Mouse (Mus musculus) liver, postnatal 0 days (tissue): ENCODE results near the gene BC005624. TPM values are rescaled to one million over a fixed set of nuclear protein-coding genes. Genes with fewer than 3 reads are reported as not detected.

Experiments used
- ATAC-seq: fragments of 200-750 bp; cut with Nextera tagmentation; 2 replicates; pipeline ENCODE4 v1.8.0; 2017; ENCODE audit warnings: mild to moderate bottlenecking, moderate library complexity
- DNase-seq: peaks from one replicate; pipeline ENCODE4 v3.0.0-alpha.2; 2016
- H3K27ac ChIP-seq: fragments of 300-500 bp; sonication (generic); 2 replicates; pipeline ENCODE4 v1.5.1; 2014; ENCODE audit warnings: antibody characterized with exemption, moderate library complexity, mild to moderate bottlenecking, low read depth
- H3K27me3 ChIP-seq: fragments of 300-500 bp; sonication (generic); 2 replicates; pipeline ENCODE4 v1.6.1; 2014; ENCODE audit warnings: low read length, control low read depth, mixed read lengths; ENCODE audit not compliant: insufficient read depth
- H3K36me3 ChIP-seq: fragments of 300-500 bp; sonication (generic); replicated peaks from 2 replicates; pipeline ENCODE4 v1.6.1; 2014; ENCODE audit warnings: mild to moderate bottlenecking, control low read depth, low read length, moderate library complexity, mixed read lengths; ENCODE audit not compliant: insufficient read depth
- H3K4me1 ChIP-seq: fragments of 300-500 bp; sonication (generic); 2 replicates; pipeline ENCODE4 v1.6.1; 2014; ENCODE audit warnings: antibody characterized with exemption, mild to moderate bottlenecking, control low read depth; ENCODE audit not compliant: insufficient read depth
- H3K4me2 ChIP-seq: fragments of 300-500 bp; sonication (generic); 2 replicates; pipeline ENCODE4 v1.6.1; 2014; ENCODE audit warnings: low read depth, mild to moderate bottlenecking, low read length, moderate library complexity, mixed read lengths
- H3K4me3 ChIP-seq: fragments of 300-500 bp; sonication (generic); 2 replicates; pipeline ENCODE4 v1.5.1; 2014; ENCODE audit warnings: low read depth, low read length
- H3K9ac ChIP-seq: fragments of 300-500 bp; sonication (generic); replicated peaks from 2 replicates; pipeline ENCODE4 v1.6.1; 2014; ENCODE audit warnings: mild to moderate bottlenecking, moderate library complexity
- H3K9me3 ChIP-seq: fragments of 300-500 bp; sonication (generic); 2 replicates; pipeline ENCODE4 v1.6.1; 2016; ENCODE audit warnings: mild to moderate bottlenecking, control low read depth, low read length, mixed read lengths
- CTCF ChIP-seq: sonication (generic); IDR thresholded peaks from 2 replicates; pipeline ENCODE4 v1.5.1; 2016; ENCODE audit warnings: antibody characterized with exemption, low read depth
- EP300 ChIP-seq: IDR thresholded peaks from 2 replicates; pipeline ENCODE4 v1.6.1; 2016; ENCODE audit warnings: antibody characterized with exemption, low read depth, mild to moderate bottlenecking
- WGBS: fragments of 180-500 bp; shearing (Covaris S2); extraction: QIAGEN DNeasy Blood & Tissue Kit; methylation state at CpG from one replicate; pipeline ENCODE4 v1.1.7; 2014; ENCODE audit not compliant: insufficient replicate concordance; 5-methylcytosine and 5-hydroxymethylcytosine counted together
- polyA plus RNA-seq: library from polyadenylated mRNA; unstranded; fragments of >200 nt; fragmentation: Nextera tagmentation; extraction: Ambion mirVana; gene quantifications from 2 replicates; pipeline ENCODE4 v1.2.1, GENCODE M21; 2015

Gene BC005624
- polyA plus RNA-seq, 1 experiment from 2014 or later: 18.9 TPM

- no peak for DNase-seq
- Histone ChIP-seq H3K27ac (no peak overlapping the region), H3K27me3 (no peaks in the 10 kb centered on the region), H3K36me3 (peaks cover 7% of the 10 kb centered on the region; the same call in 1 of the 2 replicates), H3K9me3 (no peaks in the 10 kb centered on the region), H3K4me3 (no peak overlapping the region), H3K9ac (no peak overlapping the region), H3K4me1 (no peaks in the 10 kb centered on the region), H3K4me2 (no peak overlapping the region)
- no peak for ATAC-seq
- TF ChIP-seq EP300: no peak
- TF ChIP-seq CTCF: no peak
- WGBS: 85% methylated on average over 8 of the region's 8 CpGs
Observed at GRCm38 (mm10) chr2:31019011-31019410, 37.0 kb upstream of the BC005624 start.

GRCm38 (mm10) chr2:31018519-31018918, 36.5 kb upstream of the BC005624 start:
- peaks cover 7% of the 10 kb centered on the region; the same call in 1 of the 2 replicates for H3K36me3 ChIP-seq
- no peak overlapping the region for H3K4me3 ChIP-seq
- no peaks in the 10 kb centered on the region for H3K4me1 ChIP-seq
- no peaks in the 10 kb centered on the region for H3K9me3 ChIP-seq
- H3K4me2 ChIP-seq: no peak overlapping the region
- ATAC-seq (no peak), DNase-seq (no peak)
- H3K9ac ChIP-seq: no peak overlapping the region
- H3K27me3 ChIP-seq: no peaks in the 10 kb centered on the region
- 85% methylated on average over 6 of the region's 8 CpGs for WGBS
- TF ChIP-seq EP300: no peak
- TF ChIP-seq CTCF: no peak
- no peak overlapping the region for H3K27ac ChIP-seq

GRCm38 (mm10) chr2:31017625-31018317, 35.8 kb upstream of the BC005624 start:
- TF ChIP-seq CTCF (no peak), EP300 (no peak)
- Histone ChIP-seq H3K9me3 (no peaks in the 10 kb centered on the region), H3K27ac (no peak overlapping the region), H3K4me2 (no peak overlapping the region), H3K4me3 (no peak overlapping the region), H3K9ac (no peak overlapping the region), H3K36me3 (peaks cover 7% of the 10 kb centered on the region; the same call in 1 of the 2 replicates), H3K4me1 (no peaks in the 10 kb centered on the region), H3K27me3 (no peaks in the 10 kb centered on the region)
- DNase-seq (no peak), ATAC-seq (no peak)
- WGBS: 87% methylated on average over 18 of the region's 18 CpGs

DNA sequence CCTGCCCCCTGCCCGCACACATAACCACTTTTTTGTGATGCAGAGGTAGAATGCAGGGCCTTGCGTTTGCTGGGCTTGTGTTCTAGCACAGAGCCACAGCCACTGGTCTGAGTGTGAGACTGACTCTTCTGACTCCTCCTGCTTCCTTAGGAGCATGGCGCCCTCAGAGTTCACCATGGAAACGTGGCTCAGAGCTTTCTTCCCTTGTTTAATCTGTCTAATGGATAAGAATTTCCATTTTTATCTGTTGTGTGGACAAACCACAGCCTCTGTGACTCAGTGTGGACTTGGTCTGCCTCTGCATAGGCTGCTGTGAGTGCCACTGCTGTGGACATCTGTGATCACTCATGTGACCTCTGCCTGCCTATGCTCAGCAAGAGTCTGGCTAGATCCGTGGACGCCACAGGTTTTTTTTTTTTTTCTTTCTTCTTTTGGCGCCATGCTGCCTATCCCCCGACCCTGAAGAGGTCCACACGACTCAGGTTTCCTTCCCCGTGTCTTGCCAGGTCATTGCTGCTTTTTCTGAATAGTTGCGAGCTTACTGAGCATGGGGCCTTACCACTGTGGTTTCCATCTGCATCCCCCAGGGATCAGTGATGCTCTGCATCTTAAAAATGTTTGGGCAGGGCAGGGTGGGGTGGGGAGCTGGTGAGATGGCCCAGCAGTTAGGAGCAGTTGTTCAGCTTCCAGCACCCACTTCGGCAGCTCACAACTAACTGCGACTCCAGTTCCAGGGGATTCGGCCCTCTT, 31.5 kb upstream of the BC005624 start:
- no peaks in the 10 kb centered on the region for H3K9me3 ChIP-seq
- no peaks in the 10 kb centered on the region for H3K4me1 ChIP-seq
- WGBS: 71% methylated on average over 14 of the region's 14 CpGs
- TF ChIP-seq EP300: no peak
- TF ChIP-seq CTCF: no peak
- ATAC-seq (no peak), DNase-seq (no peak)
- no peak overlapping the region for H3K9ac ChIP-seq
- H3K4me3 ChIP-seq: no peak overlapping the region
- no peaks in the 10 kb centered on the region for H3K27me3 ChIP-seq
- H3K27ac ChIP-seq: no peak overlapping the region
- peaks cover 8% of the 10 kb centered on the region; the same call in 1 of the 2 replicates for H3K36me3 ChIP-seq
- no peak overlapping the region for H3K4me2 ChIP-seq

DNA sequence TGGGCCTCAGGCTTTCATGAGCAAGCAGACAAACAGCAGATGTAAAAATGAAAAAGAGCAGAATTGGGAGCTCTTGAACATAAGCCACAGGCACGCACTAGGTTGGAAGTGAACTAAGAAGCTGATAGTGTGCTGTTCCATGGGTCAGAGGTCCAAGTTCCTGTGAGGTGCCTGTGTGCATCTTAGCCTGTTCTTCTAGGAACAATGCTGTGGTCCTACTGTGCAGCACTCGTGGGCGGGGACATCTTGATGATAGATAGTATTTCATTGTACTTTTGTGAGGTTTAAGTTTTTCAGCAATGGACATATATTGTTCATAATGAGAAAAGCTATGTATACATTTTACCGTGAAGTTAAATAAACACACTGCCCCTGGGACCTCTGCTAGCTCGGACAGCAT, 25.2 kb upstream of the BC005624 start:
- Histone ChIP-seq H3K4me1 (peaks cover 10% of the 10 kb centered on the region), H3K27me3 (no peaks in the 10 kb centered on the region), H3K27ac (peak overlapping the region; percentile 62; the same call in 1 of the 2 replicates), H3K9me3 (no peaks in the 10 kb centered on the region), H3K4me2 (peak overlapping the region; percentile 60; the same call in 1 of the 2 replicates), H3K9ac (0 out of 2 replicates have a peak overlapping the region, but pooled peaks have one; percentile 3), H3K4me3 (no peak overlapping the region), H3K36me3 (0 out of 2 replicates have a peak, but pooled peaks cover 10% of the 10 kb centered on the region)
- WGBS: 74% methylated on average over 5 of the region's 5 CpGs
- no peak for DNase-seq
- ATAC-seq: no peak
- TF ChIP-seq EP300 (no peak), CTCF (no peak)

DNA sequence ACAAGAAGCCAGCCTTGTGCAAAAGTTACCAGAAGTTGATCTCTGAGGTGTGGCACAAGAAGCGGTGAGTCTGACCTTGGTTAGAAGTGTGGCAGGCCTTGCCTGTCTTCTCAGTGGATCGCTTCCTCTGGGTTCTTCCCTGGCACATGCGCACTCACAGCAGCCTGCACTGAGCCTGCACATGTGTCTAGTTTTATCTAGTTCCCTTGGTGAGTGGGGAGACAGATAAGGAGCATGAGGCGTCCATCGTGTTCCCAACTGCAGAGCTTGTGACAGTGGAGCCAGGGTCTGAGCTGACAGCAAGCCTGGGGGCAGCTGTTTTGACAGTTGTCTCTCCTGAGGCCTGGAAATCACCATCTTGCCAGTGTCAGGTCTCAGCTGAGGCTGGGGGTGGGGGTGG, 24.4 kb upstream of the BC005624 start:
- Histone ChIP-seq H3K4me1 (peaks cover 10% of the 10 kb centered on the region), H3K27ac (peak overlapping the region; percentile 62), H3K9ac (peak overlapping the region; percentile 44; the same call in 1 of the 2 replicates), H3K4me3 (peak overlapping the region; percentile 17; the same call in 1 of the 2 replicates), H3K9me3 (no peaks in the 10 kb centered on the region), H3K4me2 (peak overlapping the region; percentile 60), H3K27me3 (no peaks in the 10 kb centered on the region), H3K36me3 (0 out of 2 replicates have a peak, but pooled peaks cover 7% of the 10 kb centered on the region)
- 48% methylated on average over 5 of the region's 5 CpGs for WGBS
- no peak for TF ChIP-seq CTCF
- peak; percentile 64 for TF ChIP-seq EP300
- ATAC-seq: peak; percentile 93
- DNase-seq: peak; percentile 52
